Mouse (Mus musculus) layer of hippocampus, adult 2 months (tissue): Measurements from ENCODE around the gene Moap1. TPM values are rescaled to one million over a fixed set of nuclear protein-coding genes. Genes with fewer than 3 reads are reported as not detected.

ENCODE experiments used
- DNase-seq, 2 experiments: peaks; one replicate each; pipeline ENCODE4 v3.0.0; 2022; ENCODE audit warnings: low spot score in 2 of 2
- H3K27ac ChIP-seq: fragments of 200-600 bp; 2 replicates; pipeline ENCODE4 v1.8.1; 2022
- H3K4me3 ChIP-seq: fragments of 200-600 bp; 2 replicates; pipeline ENCODE4 v1.8.1; 2022; ENCODE audit warnings: mild to moderate bottlenecking
- CTCF ChIP-seq: fragments of 200-600 bp; conservative IDR thresholded peaks from 2 replicates; pipeline ENCODE4 v1.8.1; 2022; ENCODE audit warnings: antibody characterized with exemption, mild to moderate bottlenecking, moderate library complexity
- long read RNA-seq, 2 experiments: library from polyadenylated mRNA; stranded (forward); transcript quantifications; one replicate each; pipeline ENCODE4 v2.0.0; 2021; ENCODE audit warnings: borderline mapping rate in 2 of 2
- total RNA-seq, 2 experiments: library from RNA; stranded (reverse); gene quantifications; 2 replicates each; pipeline ENCODE4 v1.2.3; 2021

Gene Moap1
- 10 to 100 TPM; 24.3 to 24.9 TPM for total RNA-seq
- long read RNA-seq, experiment 1, transcript Moap1-202 (2 exons, 1,284 nt) = major isoform, 14 of 15 reads
- long read RNA-seq, experiment 1, partial matches to known transcripts = 0 of 15 reads
- long read RNA-seq, experiment 1, other reads (novel, unspliced or antisense) = 0 of 15 reads
- long read RNA-seq, experiment 2, transcript Moap1-202 (2 exons, 1,284 nt) = major isoform, 32 of 38 reads
- long read RNA-seq, experiment 2, transcript Moap1-201 (2 exons, 1,312 nt) = minor isoform, 6 of 38 reads
- long read RNA-seq, experiment 2, partial matches to known transcripts = 0 of 38 reads
- long read RNA-seq, experiment 2, other reads (novel, unspliced or antisense) = 0 of 38 reads

DNA sequence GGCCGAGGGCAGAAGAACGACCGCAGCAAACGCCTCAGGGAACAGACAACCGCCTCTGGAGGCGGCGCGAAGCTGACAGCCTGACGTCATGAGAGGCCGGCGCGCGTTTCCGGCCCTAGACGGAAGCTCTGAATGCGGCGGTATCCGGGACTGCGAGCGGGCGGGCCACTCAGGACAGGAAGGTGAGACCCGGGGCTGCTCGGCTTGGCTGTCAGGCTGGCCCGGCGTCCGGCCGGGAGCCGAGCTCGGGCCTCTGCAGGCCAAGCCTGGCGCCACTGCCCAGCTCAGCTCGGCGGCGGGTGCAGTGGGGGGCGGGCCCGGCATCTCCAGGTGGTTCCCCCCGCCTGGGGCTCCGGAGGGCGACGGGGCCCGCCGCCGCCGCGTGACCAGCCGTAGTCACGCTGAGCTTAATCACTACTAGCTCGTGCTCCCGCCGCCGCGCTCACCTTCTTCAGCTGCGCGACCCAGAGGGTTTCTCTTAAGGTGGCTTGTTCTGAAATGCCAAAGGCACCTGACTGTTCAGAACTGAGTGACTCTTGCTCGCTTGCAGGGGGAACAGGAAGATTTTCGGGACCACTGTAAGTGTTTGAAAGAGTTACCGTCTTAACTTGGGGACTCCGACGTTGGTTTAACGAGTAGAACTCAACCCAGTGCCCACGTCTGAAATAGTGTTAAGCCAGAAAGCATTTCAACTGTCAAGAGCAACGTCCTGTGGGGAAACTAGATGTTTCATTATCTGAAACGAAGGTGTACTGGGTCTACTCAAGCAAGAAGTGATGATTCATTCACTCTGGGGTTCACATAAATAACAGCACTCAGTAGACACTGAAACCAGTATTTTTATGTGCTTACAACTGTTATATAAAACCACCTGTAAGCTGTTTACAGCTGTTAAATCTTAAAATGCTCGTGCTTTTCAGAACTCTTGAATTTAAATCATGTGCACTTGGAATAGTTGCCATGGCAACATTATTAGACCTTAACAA, at the start of gene Moap1, which contains the start of gene Tmem251:
Gene Moap1, minus strand, starts transcription at position 73 of the 986 bp plus-strand sequence.
Gene Tmem251, plus strand, starts transcription at position 174 of the 986 bp plus-strand sequence.
- Histone ChIP-seq H3K27ac (peak within 1 kb of the TSS; percentile 94), H3K4me3 (peak within 1 kb of the TSS; percentile 69)
- TF ChIP-seq CTCF = peak; percentile 54
- DNase-seq = peak; percentile 88 to 89

DNA sequence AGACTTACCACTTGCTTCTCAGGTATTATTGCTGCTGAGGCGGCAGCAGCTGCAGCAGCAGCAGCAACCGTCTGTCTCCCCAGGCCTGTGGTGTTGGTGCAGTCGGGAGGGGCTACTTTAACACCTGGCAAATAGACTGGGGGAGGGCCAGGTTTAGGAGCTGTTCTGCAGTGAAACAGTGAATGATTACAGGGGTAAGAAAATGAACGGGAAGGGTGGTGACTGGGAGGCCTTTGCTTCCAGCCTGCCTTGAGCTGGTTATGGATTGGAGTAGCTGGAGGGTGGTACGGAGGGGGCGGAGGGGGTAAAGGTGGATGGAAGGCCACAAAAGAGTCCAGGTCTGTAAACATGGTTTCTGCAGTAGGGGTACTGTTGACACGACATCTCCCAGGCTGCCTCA, 44.5 kb upstream of the Moap1 start:
- no peak for DNase-seq
- no peak overlapping the region for H3K27ac ChIP-seq
- H3K4me3 ChIP-seq = no peak overlapping the region
- no peak for TF ChIP-seq CTCF

DNA sequence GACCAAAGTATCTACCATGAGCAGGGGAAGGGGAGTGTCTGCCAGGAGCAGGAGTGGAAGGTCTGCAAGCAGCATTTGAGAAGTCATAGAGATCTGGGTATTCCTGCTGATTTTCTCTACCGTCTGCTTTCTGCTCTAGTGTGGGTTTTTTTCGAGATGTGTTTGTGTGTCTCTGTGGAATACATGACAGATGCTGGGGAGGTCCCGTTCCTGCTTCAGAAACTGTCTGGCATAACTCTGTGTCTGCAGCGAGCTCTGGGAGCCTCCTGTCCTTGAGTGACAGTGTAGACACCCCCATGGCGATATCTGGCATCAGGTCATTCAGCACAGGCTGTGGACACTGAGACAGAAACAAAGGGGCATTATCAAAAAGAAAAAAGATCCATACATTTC, 42.1 kb upstream of the Moap1 start:
- peak overlapping the region; percentile 65; the same call in 1 of the 2 replicates for H3K27ac ChIP-seq
- DNase-seq = peak; percentile 37 to 59
- TF ChIP-seq CTCF = no peak
- H3K4me3 ChIP-seq = no peak overlapping the region

DNA sequence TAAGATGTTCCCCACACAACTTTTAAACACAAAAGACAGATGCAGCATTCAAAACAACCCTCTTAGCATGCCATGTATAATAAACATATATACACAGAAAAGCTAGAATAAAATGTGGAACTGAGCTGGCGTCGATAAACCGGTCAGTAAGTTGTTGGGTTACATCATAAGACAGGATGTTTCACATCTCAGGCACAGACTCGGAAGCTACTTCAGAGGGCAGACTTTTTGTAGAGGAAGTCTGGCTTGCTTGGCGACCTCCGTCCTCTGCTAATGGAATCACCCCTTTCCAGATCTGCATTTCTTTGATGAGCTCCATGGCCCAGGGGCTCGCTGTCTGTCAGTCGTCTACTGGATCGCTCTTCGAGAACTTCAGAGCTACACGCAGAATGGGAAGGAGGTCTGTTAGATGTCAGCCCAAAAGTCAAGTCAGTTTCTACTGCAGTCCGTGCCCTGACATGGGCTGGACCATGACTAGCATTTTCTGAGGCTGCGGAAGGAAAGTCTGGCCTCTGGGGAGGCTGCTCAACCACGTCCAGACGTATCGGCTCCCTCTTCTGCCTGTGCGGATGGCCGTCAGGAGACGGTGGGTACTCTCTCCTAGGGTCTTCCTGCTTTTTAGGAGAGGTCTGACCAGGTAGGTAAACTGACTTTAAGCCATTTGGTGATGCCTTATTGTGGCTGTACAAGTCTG, 41.6 kb upstream of the Moap1 start:
- Histone ChIP-seq H3K4me3 (no peak overlapping the region), H3K27ac (peak overlapping the region; percentile 65; the same call in 1 of the 2 replicates)
- TF ChIP-seq CTCF = no peak
- DNase-seq = no peak

DNA sequence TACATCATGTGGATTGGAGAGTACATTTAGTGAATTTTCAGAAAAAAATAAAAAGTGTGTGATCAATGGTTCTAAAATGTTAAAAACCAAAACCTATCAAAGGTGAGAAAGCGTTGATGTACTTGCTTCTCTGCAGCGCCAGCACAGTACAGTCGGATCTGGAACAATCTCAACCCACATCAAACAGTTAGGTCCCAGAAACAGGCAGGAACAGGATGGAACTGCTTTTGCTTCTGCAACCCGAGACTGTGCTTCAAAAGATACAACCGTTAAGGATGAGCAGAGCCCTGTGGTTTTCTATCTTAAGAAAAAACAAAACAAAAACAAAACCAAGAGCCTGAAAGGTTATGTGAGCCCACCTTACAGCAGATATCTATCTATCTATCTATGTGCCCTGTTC, 39.4 kb upstream of the Moap1 start:
- no peak overlapping the region for H3K4me3 ChIP-seq
- no peak overlapping the region for H3K27ac ChIP-seq
- DNase-seq = no peak
- TF ChIP-seq CTCF = no peak

DNA sequence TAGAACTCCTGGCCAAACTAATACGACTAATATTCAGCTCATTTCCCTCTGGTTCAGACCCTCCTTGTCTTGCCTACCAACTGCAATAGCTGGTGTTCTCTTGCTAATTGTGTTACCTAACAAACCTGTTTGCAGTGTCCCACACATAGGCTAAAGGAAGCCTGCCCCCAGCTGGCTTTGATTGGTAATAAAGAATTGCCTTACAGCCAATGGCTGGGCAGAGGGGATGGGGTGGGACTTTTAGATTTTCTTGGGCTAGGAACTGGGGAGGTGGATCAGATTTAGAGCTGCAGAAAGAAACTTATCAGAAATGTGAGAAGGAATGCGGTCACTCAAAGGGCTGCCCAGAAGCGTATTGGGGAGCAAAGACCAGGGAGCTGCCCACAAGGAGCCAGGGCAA, 36.0 kb upstream of the Moap1 start:
- peak; percentile 53 for TF ChIP-seq CTCF
- Histone ChIP-seq H3K4me3 (no peak overlapping the region), H3K27ac (no peak overlapping the region)
- no peak for DNase-seq

DNA sequence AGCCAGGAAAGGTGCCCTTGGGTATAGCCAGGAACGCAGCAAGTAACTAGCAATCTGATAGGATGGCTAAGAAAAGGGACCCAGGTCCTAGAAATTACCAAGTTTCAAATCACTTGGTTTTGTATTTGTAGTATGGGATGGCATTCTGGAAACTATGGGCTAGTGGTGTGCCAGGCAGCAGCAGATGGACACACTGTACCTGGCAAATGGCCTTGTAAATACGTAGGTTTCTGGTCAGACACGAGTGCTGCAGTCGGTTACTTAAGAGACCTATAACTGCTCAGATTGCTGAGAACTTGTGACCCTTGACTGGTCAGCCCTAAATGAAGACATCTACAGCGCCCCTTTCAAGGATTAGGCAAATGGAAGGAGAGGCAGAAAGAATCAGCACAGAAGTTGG, 34.7 kb upstream of the Moap1 start:
- H3K4me3 ChIP-seq = no peak overlapping the region
- TF ChIP-seq CTCF = no peak
- H3K27ac ChIP-seq = no peak overlapping the region
- DNase-seq = no peak

DNA sequence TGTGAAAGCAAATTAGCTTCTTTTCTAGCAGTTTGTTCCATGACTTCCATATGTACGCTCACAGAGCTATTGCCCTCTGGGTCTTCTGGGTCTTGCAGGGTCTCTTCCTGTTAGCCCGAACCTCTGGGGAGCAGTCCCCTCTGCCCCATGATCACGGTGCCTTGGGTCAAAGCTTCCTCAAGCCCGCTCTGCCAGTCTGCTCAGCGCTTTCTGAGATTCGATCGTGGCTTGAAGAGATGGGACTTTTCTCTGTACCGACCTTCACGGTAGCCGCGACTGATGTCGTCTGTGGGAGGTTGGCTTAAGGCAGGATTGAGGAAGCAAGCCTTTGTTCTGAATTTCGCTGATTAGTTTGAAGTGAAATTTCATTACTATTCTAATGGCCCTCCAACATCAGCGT, 32.6 kb upstream of the Moap1 start:
- H3K27ac ChIP-seq = no peak overlapping the region
- no peak overlapping the region for H3K4me3 ChIP-seq
- TF ChIP-seq CTCF = no peak
- DNase-seq = no peak

DNA sequence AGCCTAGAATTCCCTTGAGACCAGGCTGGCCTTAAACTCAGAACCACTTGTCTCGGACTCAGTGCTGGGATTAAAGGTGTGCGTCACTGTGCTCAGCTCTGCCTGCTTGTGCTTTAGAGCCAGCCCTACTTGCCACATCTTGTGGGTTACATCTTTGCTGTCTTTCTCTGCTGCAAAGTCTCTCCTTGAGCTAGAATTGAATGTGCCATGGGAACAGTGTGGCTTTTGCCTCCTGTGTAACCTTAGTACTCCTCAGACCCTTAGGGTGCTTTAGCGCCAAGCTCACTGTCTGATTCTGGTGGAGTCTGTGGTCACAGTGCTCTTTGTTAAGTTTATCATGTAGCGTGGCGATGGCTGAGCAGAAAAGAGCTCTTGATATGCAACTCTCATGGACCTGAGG, 29.2 kb upstream of the Moap1 start:
- Histone ChIP-seq H3K4me3 (no peak overlapping the region), H3K27ac (no peak overlapping the region)

DNA sequence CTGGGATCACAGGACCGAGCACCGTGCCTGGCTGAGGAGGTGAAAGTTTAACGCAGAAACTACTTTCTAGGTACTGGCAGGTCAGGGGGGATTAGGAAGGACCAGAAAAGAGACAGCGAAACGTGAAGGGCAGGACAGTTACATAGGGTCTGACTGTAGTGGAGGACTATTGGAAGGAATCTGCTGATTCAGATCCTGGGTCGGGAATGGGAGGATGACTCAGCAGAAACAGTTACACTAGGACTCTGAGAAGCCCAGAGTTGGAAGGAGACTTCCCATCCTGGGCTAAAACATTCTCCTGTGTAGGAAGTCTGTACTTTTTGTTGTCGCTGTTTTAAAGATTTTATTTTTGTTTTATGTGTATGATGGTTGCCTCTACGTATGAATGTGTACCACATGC, 28.1 kb upstream of the Moap1 start:
- Histone ChIP-seq H3K4me3 (no peak overlapping the region), H3K27ac (no peak overlapping the region)
- no peak for DNase-seq
- no peak for TF ChIP-seq CTCF

More for the DNA sequence above, 29.2 kb upstream of the Moap1 start:
- no peak for DNase-seq
- TF ChIP-seq CTCF = no peak

DNA sequence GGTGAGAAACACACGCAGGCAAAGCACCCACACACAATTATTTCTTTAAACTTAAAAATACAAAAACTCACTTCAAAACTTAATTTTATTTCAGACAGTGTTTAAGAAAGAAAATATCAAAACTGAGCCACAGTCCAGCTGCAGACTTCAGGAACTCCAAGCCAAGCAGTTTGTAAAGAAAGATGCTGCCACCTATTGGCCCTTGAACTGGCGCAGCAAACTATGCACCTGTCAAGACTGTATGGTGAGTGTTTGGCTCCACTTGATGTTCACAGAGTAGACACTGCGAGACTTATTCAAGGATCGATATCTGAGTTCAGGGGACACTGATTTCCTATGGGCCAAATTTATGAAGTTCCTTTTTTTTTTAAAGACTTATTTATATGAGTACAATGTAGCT, 25.5 kb upstream of the Moap1 start:
- H3K27ac ChIP-seq = no peak overlapping the region
- peak; percentile 53 for TF ChIP-seq CTCF
- no peak overlapping the region for H3K4me3 ChIP-seq
- DNase-seq = no peak

DNA sequence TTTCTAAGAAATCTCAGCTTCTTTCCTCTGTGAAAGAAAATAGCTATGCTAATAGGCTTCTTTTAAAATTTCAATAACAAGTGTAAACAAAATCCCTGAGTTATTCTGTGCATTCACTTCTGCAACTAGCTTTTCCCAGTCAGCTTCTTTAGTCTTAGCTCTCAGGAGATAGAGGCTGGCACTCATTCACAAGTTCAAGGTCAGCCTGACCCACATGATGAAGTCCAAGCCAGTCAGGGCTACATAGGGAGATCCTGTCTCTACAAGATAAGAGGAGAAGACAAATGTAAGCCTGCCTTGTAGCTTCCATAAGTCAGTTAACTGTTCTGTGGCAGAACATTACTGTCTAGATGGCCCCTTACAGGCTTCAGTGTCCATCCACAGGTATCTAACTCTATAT, 20.2 kb upstream of the Moap1 start:
- Histone ChIP-seq H3K4me3 (no peak overlapping the region), H3K27ac (no peak overlapping the region)
- no peak for TF ChIP-seq CTCF
- DNase-seq = no peak

DNA sequence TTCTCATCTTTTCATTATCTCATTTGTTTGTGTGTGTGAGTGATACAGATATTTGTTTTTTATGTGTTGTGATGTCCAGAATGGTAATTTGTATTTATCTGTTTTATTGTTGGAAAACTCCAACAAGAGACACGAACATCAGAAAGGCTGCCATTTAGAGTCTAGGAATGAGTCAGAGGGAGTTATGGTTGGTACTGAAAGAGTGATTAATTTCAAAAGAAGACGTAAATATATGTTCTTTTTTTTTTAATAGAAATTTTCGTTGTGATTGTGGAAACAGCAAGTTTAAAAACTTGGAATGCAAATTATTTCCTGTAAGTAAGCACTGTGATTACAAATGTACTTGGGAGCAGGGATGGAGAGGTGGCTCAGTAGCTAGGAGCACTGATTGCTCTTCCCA, 18.2 kb upstream of the Moap1 start:
- no peak for TF ChIP-seq CTCF
- Histone ChIP-seq H3K27ac (no peak overlapping the region), H3K4me3 (no peak overlapping the region)
- DNase-seq = no peak
